Mouse (Mus musculus) liver, embryonic 11.5 days (tissue): ENCODE data around the gene G3bp1. TPM values are rescaled to one million over a fixed set of nuclear protein-coding genes. Genes with fewer than 3 reads are reported as not detected.
A peak's percentile ranks its signal among the peaks of the same experiment; 100 is the strongest.

Experiments used
- ATAC-seq: fragments of 200-750 bp; cut with Nextera tagmentation; replicated peaks from 2 replicates; pipeline ENCODE4 v1.8.0; 2017; ENCODE audit warnings: moderate number of reproducible peaks, mild to moderate bottlenecking, moderate TSS enrichment, moderate library complexity; ENCODE audit not compliant: low FRiP score
- DNase-seq: peaks from one replicate; pipeline ENCODE4 v3.0.0-alpha.2; 2017; ENCODE audit warnings: low spot score
- H3K27ac ChIP-seq: fragments of 300-500 bp; sonication (generic); 2 replicates; pipeline ENCODE4 v1.5.1; 2014; ENCODE audit warnings: mild to moderate bottlenecking, low read depth, low read length, control low read depth
- H3K27me3 ChIP-seq: fragments of 300-500 bp; sonication (generic); replicated peaks from 2 replicates; pipeline ENCODE4 v1.6.1; 2014; ENCODE audit warnings: low read length, mixed read lengths; ENCODE audit not compliant: control insufficient read depth, insufficient read depth
- H3K36me3 ChIP-seq: fragments of 300-500 bp; sonication (generic); 2 replicates; pipeline ENCODE4 v1.6.1; 2014; ENCODE audit warnings: mild to moderate bottlenecking, low read length, moderate library complexity, mixed read lengths; ENCODE audit not compliant: control insufficient read depth, insufficient read depth
- H3K4me1 ChIP-seq: fragments of 300-500 bp; sonication (generic); replicated peaks from 2 replicates; pipeline ENCODE4 v1.6.1; 2014; ENCODE audit warnings: low read length, mixed read lengths; ENCODE audit not compliant: control insufficient read depth, insufficient read depth
- H3K4me2 ChIP-seq: fragments of 300-500 bp; sonication (generic); 2 replicates; pipeline ENCODE4 v1.6.1; 2014; ENCODE audit warnings: mild to moderate bottlenecking, control low read depth, moderate library complexity
- H3K4me3 ChIP-seq: fragments of 300-500 bp; sonication (generic); 2 replicates; pipeline ENCODE4 v1.5.1; 2014; ENCODE audit warnings: low read depth, low read length, control low read depth
- H3K9ac ChIP-seq: fragments of 300-500 bp; sonication (generic); 2 replicates; pipeline ENCODE4 v1.6.1; 2014; ENCODE audit warnings: low read depth, low read length, control low read depth
- H3K9me3 ChIP-seq: fragments of 300-500 bp; sonication (generic); 2 replicates; pipeline ENCODE4 v1.6.1; 2016; ENCODE audit warnings: low read length, inconsistent platforms, mixed read lengths; ENCODE audit not compliant: control insufficient read depth
- WGBS: fragments of 180-500 bp; shearing (Covaris S2); extraction: QIAGEN DNeasy Blood & Tissue Kit; methylation state at CpG from one replicate; pipeline ENCODE4 v1.1.7; 2014; 5-methylcytosine and 5-hydroxymethylcytosine counted together
- polyA plus RNA-seq: library from polyadenylated mRNA; unstranded; fragments of >200 nt; fragmentation: Nextera tagmentation; extraction: Ambion mirVana; gene quantifications from 2 replicates; pipeline ENCODE4 v1.2.1, GENCODE M21; 2014

Gene G3bp1
- polyA plus RNA-seq: 204 and 223 TPM in 2 replicates

- peak; percentile 98 for DNase-seq
- H3K9me3 ChIP-seq: no peaks in the 10 kb centered on the region
Observed at GRCm38 (mm10) chr11:55469048-55469843, at the start of gene G3bp1. Gene G3bp1, plus strand, starts transcription at chr11:55469685.

GRCm38 (mm10) chr11:55422978-55423377, 46.5 kb upstream of the G3bp1 start, which contains the start of gene Sparc:
Gene Sparc, minus strand, starts transcription at chr11:55423183.
- 83% methylated on average over 1 of the region's 1 CpGs for WGBS
- Histone ChIP-seq H3K27ac (peak within 1 kb of the TSS; percentile 53; the same call in 1 of the 2 replicates), H3K27me3 (no peaks in the 10 kb centered on the region), H3K4me1 (peaks cover 7% of the 10 kb centered on the region), H3K4me3 (no peak within 1 kb of the TSS), H3K9ac (no peak within 1 kb of the TSS), H3K4me2 (no peak within 1 kb of the TSS), H3K9me3 (no peaks in the 10 kb centered on the region), H3K36me3 (no peaks in the 10 kb centered on the region)
- ATAC-seq (no peak), DNase-seq (no peak)

More at GRCm38 (mm10) chr11:55469048-55469843, at the start of gene G3bp1:
- peak; percentile 94 for ATAC-seq
- Histone ChIP-seq H3K4me2 (peak within 1 kb of the TSS; percentile 95), H3K36me3 (peaks cover 11% of the 10 kb centered on the region; the same call in 1 of the 2 replicates), H3K27ac (peak within 1 kb of the TSS; percentile 84), H3K27me3 (no peaks in the 10 kb centered on the region), H3K4me3 (peak within 1 kb of the TSS; percentile 83), H3K9ac (peak within 1 kb of the TSS; percentile 99), H3K4me1 (peaks cover 27% of the 10 kb centered on the region)
- under 1% methylated on average over 57 of the region's 57 CpGs for WGBS

- H3K4me3 ChIP-seq: no peak overlapping the region
- DNase-seq (no peak), ATAC-seq (no peak)
- 54% methylated on average over 4 of the region's 4 CpGs for WGBS
- H3K9ac ChIP-seq: no peak overlapping the region
- peaks cover 12% of the 10 kb centered on the region for H3K4me1 ChIP-seq
- H3K27me3 ChIP-seq: no peaks in the 10 kb centered on the region
- no peak overlapping the region for H3K4me2 ChIP-seq
- no peaks in the 10 kb centered on the region for H3K9me3 ChIP-seq
- peak overlapping the region; percentile 53; the same call in 1 of the 2 replicates for H3K27ac ChIP-seq
- H3K36me3 ChIP-seq: no peaks in the 10 kb centered on the region
Observed at GRCm38 (mm10) chr11:55423756-55424155, 45.7 kb upstream of the G3bp1 start.

- Histone ChIP-seq H3K36me3 (no peaks in the 10 kb centered on the region), H3K9ac (no peak overlapping the region), H3K27ac (no peak overlapping the region), H3K27me3 (no peaks in the 10 kb centered on the region), H3K4me3 (no peak overlapping the region), H3K9me3 (no peaks in the 10 kb centered on the region), H3K4me2 (no peak overlapping the region), H3K4me1 (peaks cover 12% of the 10 kb centered on the region)
- DNase-seq: no peak
- ATAC-seq: no peak
- 79% methylated on average over 8 of the region's 8 CpGs for WGBS
Observed at GRCm38 (mm10) chr11:55424746-55425360, 44.6 kb upstream of the G3bp1 start.

- H3K9me3 ChIP-seq: no peaks in the 10 kb centered on the region
- H3K27me3 ChIP-seq: no peaks in the 10 kb centered on the region
- H3K36me3 ChIP-seq: no peaks in the 10 kb centered on the region
- ATAC-seq: peak; percentile 66
- peak overlapping the region; percentile 44; the same call in 1 of the 2 replicates for H3K9ac ChIP-seq
- peak; percentile 70 for DNase-seq
- H3K27ac ChIP-seq: peak overlapping the region; percentile 86
- WGBS: 34% methylated on average over 16 of the region's 16 CpGs
- H3K4me1 ChIP-seq: peaks cover 5% of the 10 kb centered on the region
- no peak overlapping the region for H3K4me3 ChIP-seq
- H3K4me2 ChIP-seq: peak overlapping the region; percentile 26; the same call in 1 of the 2 replicates
Observed at GRCm38 (mm10) chr11:55428186-55429012, 41.1 kb upstream of the G3bp1 start.

- Histone ChIP-seq H3K9ac (no peak overlapping the region), H3K27me3 (no peaks in the 10 kb centered on the region), H3K4me2 (no peak overlapping the region), H3K9me3 (no peaks in the 10 kb centered on the region), H3K27ac (no peak overlapping the region), H3K4me3 (no peak overlapping the region), H3K4me1 (peaks cover 5% of the 10 kb centered on the region; the same call in 1 of the 2 replicates), H3K36me3 (no peaks in the 10 kb centered on the region)
- WGBS: 81% methylated on average over 2 of the region's 2 CpGs
- ATAC-seq (no peak), DNase-seq (no peak)
Observed at GRCm38 (mm10) chr11:55429973-55430372, 39.5 kb upstream of the G3bp1 start.

- Histone ChIP-seq H3K36me3 (no peaks in the 10 kb centered on the region), H3K27me3 (no peaks in the 10 kb centered on the region), H3K9ac (no peak overlapping the region), H3K4me1 (peaks cover 5% of the 10 kb centered on the region; the same call in 1 of the 2 replicates), H3K4me2 (no peak overlapping the region), H3K4me3 (no peak overlapping the region), H3K9me3 (no peaks in the 10 kb centered on the region), H3K27ac (no peak overlapping the region)
- WGBS: 27% methylated on average over 3 of the region's 3 CpGs
- ATAC-seq (no peak), DNase-seq (no peak)
Observed at GRCm38 (mm10) chr11:55432981-55433380, 36.5 kb upstream of the G3bp1 start.

GRCm38 (mm10) chr11:55436089-55436488, 33.4 kb upstream of the G3bp1 start:
- Histone ChIP-seq H3K27me3 (no peaks in the 10 kb centered on the region), H3K27ac (no peak overlapping the region), H3K9me3 (no peaks in the 10 kb centered on the region), H3K4me3 (no peak overlapping the region), H3K4me1 (no peaks in the 10 kb centered on the region), H3K36me3 (no peaks in the 10 kb centered on the region), H3K9ac (no peak overlapping the region), H3K4me2 (no peak overlapping the region)
- DNase-seq (no peak), ATAC-seq (no peak)
- 75% methylated on average over 6 of the region's 6 CpGs for WGBS
